Mouse (Mus musculus): ENCODE measurements at regions not wholly inside any gene's neighbourhood (a gene's known extent, or its start where the extent isn't known, plus 50 kb on each side); places are given as distances from the start of the nearest gene placed in this dataset.
"Not testable (repeated sequence)": the region's sequence is repeated elsewhere in the genome, so short reads cannot be mapped to it uniquely, and the experiment has no call there.

- no peak for DNase-seq
Measured at GRCm38 (mm10) chr1:177382596-177383190, 59.5 kb upstream of the Zbtb18 start.

GRCm38 (mm10) chr1:177382147-177382546, 60.0 kb upstream of the Zbtb18 start:
- no peak for DNase-seq

DNA sequence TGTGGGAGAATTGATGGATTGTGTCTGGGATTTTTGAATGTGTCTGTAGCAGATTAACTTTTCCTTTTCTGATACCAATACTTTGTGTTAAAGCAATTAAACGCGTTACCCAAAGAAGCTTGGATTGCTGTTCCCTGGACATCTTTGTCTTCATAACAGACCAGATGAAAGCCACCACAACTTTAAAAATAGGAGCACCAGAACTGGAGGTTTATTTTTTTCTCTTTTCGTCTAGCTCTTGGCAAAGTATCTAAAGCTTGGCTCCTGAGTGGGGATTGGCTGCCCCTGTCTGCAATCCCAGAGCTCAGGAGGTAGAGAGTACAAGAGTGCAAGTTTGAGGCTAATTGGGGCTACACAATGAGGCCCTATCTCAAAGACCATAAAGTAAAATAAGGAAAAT, 64.0 kb upstream of the Zbtb18 start:
- DNase-seq: no peak

GRCm38 (mm10) chr1:177373226-177373825, 68.8 kb upstream of the Zbtb18 start:
- no peak for DNase-seq

DNA sequence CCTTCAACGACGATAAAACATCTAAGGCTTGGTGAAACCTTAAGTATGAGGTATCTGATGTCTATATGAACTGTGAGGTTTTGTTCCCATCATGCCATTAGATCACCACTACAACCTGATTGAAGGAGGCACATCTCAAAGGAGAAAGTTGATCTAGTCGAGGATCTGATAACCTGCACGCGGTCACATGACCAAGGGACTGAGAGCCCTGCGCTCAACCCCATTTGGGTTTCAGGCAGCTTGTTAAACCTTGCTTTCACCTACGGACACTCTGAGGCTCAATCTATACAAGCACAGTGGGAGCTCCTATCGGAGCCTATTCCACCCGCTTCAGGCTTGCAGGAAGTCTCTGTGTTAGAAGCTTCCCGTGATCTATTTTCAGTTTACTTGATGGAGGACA, 70.1 kb upstream of the Zbtb18 start:
- DNase-seq: no peak

DNA sequence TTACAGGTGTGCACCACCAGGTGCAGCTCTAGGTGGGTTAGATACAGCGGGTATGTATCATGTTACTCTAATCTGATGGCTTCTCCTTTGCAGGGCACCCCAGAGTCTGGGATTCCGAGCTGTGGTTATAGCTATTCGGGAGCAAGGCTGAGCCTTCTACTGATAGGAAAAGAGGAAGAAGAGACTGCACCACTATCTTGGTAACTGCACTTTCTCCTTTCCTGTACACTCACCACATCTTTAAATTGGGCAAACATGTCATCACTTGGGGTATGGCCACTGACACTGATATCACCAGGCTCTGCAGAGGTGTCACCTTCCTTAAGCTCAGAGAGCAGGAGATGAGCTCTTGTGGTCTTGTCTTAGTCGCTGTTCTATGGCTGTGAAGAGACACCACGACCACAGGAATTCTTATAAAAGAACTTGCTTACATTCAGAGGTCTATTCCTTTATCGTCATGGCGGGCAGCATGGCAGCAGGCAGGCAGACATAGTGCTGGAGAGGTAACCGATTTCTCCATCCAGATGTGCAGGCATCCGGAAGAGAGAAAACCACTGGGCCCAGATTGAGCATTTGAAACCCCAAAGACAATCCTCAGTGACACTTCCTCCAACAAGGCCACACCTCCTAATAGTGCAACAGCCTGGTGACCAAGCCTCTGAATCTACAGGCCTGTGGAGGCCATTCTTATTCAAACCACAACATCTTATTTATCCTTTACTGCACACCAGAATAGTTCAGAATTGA, 74.1 kb upstream of the Zbtb18 start:
- DNase-seq: no peak

DNA sequence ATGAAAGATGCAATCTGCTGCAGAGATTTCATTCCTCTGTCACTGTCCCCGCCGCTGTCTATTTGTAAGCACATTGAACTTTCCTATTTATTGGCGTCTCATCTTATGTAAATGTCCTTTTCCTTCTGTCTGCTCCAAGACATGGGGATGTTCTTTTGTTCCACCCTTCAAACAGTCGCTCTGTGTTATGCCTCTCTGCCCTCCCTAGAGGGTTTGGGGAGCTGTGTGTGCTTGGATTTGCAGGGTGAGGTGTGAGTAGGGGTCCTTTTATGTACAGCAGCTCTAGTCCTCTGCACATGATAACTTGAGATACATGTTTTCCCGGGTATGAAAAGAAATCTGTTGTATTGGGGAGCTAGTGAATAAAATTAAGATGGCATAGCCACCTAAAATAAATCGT, 75.2 kb upstream of the Zbtb18 start:
- DNase-seq: no peak

GRCm38 (mm10) chr1:177366475-177366874, 75.7 kb upstream of the Zbtb18 start:
- peak; percentile 36 for DNase-seq

- no peak for DNase-seq
Measured at GRCm38 (mm10) chr1:177364355-177364754, 77.8 kb upstream of the Zbtb18 start.

DNA sequence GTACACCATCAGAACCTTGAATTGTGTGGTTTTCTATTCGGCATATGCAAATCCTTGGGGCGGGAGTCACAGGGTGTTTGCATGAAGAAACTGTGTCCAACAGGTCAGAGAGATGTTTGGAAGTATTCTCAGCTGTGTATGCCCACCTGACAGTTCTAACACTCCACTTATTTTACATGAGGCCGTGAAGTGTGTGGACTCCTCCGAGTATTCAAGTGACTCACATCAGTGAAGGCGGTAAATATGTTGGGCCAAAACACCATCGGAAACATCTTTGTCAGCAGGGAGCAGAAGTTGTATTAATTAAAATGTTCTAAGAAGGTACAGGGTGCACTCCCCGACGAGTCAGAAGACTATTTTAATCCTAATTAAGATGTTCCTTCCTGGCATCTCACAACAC, 79.8 kb upstream of the Zbtb18 start:
- no peak for DNase-seq

- DNase-seq: no peak
Measured at GRCm38 (mm10) chr1:177348400-177349092, 90.5 kb upstream of the Akt3 start.

DNA sequence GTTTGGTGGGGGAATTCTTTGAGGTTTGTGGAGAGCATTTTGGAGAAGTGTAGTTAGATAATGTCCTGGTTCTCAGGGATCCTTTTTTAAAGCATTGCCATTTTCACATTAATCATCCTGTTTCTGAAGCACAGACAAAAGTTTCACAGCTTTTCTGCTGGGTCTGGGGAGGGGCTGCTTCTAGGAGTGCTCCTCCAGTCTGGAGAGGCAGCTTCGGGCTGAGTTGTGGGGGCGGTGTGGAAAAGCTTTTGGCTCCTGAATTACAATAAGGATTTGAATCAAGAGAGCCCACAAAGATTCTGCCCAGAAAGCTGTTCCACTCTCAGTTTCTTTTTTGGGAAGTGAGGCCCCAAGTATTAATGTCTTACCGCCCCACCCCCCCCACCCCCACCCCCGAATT, 89.2 kb upstream of the Akt3 start:
- no peak for DNase-seq

- no peak for DNase-seq
Measured at GRCm38 (mm10) chr1:177346540-177346939, 88.5 kb upstream of the Akt3 start.

- DNase-seq: no peak
Measured at GRCm38 (mm10) chr1:177345540-177345939, 87.5 kb upstream of the Akt3 start.

GRCm38 (mm10) chr1:177343949-177344348, 85.9 kb upstream of the Akt3 start:
- DNase-seq: no peak

GRCm38 (mm10) chr1:177343121-177343520, 85.1 kb upstream of the Akt3 start:
- no peak for DNase-seq

DNA sequence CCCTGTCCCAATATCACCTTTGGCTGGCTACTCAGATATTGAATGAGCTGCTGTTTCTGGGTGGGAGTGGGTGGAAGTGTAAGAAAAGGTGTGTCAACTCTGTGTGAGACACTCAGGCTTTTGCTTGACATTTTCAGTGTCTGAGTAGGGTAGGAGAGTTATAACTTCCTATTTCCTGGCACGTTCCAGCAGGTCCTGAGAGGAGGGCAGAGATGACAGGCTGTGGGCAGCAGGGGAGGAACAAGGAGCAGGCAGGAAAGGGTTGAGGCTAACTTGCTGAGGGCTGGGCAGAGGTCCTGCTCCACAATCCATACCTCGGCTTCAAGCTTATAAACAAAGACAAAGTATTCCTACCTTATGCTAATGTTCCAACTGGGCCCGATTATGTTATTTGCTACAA, 82.2 kb upstream of the Akt3 start:
- DNase-seq: no peak

- not testable (repeated sequence) for DNase-seq
Measured at GRCm38 (mm10) chr1:177339207-177339787, 81.3 kb upstream of the Akt3 start.

DNA sequence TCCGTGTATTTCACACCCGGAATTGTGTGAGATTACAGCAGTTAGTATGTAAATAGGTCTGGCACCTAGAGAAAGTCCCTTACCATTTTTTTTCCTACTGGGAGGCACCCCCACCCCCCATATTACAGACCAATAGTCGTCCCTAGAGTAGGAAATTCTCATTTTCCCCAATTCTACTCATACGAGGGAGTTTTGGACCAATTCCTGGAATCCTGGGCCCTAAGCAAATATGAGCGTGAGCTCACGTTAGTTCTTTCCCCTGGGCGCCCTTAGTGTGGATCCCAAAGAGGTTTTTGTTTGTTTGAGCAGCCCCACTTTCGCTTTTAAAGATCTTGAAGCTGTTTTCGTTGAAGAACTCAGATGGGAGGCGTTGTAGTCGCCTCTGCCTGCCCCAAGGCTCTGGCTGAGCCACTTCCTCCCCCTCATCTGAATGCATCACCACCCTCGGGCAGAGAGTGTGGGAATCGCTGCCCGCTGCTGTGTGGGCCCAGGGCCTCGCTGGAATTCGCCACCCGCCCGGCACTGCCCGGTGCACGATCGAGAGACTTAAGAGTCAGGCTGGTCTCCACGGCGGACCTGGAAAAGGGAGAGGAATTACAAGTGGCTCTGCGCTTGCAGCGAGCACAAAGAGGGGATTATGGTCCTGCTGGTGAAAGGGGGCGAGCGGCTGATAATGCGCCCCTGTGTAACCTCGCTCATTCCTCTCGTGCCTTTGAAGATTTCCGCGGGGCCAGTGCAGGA, 80.6 kb upstream of the Akt3 start:
- peak; percentile 49 for DNase-seq

DNA sequence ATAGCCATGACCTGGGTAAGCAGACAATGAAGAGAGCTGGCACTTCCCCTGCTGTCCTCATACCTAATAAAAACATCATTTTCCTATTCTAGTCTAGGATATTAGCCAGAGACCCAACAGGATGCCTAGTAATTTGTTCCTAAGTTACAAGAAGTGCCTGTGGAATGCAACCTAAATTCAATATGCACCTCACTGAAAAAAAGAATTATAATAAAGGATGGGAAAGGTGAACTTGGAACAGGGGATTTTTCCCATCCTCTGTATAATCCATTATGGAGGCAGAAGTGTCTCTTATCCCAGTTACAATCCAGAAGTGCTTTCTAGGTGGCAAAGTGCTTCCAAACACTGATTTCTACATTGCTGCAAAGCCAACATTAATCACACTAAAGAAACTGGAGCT, 79.8 kb upstream of the Akt3 start:
- DNase-seq: no peak

DNA sequence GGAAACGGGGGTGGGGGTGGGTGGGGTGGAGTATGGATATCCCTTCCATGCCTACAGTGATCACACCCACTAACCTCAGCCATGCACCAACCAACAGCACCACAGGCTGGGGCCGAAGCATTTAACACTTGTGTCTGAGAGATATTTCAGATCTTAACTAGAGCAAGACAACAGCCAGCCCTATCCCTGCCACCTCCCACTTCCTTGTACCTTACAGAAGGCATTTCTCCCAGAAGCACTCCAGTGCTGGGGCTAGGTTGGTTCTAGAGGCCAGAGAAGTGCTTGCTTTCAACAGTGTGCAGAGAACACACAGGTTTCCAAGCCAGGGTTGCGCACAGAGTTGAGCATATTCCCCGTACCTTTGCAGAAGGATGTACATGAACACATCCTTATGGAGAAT, 79.1 kb upstream of the Akt3 start:
- no peak for DNase-seq

- no peak for DNase-seq
Measured at GRCm38 (mm10) chr1:177336436-177336835, 78.4 kb upstream of the Akt3 start.

DNA sequence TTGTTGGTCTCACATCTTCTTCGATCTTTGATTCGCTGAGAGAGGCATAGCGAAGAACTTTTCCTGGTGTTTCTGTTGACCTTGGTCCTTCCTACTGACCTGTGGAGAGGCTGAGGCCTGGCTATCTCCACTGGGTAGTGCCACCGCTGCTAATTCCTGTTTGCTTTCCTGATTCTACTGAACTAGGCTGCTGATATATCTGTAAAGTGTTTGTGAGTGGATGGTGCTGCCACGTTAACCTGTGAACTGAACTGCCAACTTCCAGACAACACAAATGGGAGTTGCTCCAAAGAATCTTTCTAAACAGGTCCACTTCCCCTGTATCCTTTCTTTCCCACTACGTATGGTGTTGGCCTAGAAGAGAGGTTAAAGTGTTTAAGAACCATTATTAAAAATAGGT, 78.0 kb upstream of the Akt3 start:
- no peak for DNase-seq
